Mouse (Mus musculus) cerebellum, adult 2 months (tissue): ENCODE measurements around the gene Tsga10. TPM values are rescaled to one million over a fixed set of nuclear protein-coding genes. Genes with fewer than 3 reads are reported as not detected.

Experiments used
- DNase-seq, 2 experiments: peaks; one replicate each; pipeline ENCODE4 v3.0.0; 2021
- H3K27ac ChIP-seq: fragments of 200-500 bp; 2 replicates; pipeline ENCODE4 v1.5.1; 2012; ENCODE audit warnings: low read length, control low read depth, inconsistent platforms; ENCODE audit not compliant: insufficient read depth
- H3K27me3 ChIP-seq: fragments of 200-500 bp; 2 replicates; pipeline ENCODE4 v1.6.1; 2012; ENCODE audit warnings: inconsistent platforms, mild to moderate bottlenecking, low read length, moderate library complexity; ENCODE audit not compliant: control insufficient read depth, insufficient read depth
- H3K4me1 ChIP-seq: fragments of 200-500 bp; 2 replicates; pipeline ENCODE4 v1.6.1; 2011; ENCODE audit warnings: low read length; ENCODE audit not compliant: control insufficient read depth, insufficient read depth
- H3K4me3 ChIP-seq: fragments of 200-500 bp; replicated peaks from 2 replicates; pipeline ENCODE3; 2011; ENCODE audit warnings: mild to moderate bottlenecking, low read depth, low read length, control low read depth; ENCODE audit not compliant: insufficient read depth
- CTCF ChIP-seq: fragments of 200-500 bp; IDR thresholded peaks from 2 replicates; pipeline ENCODE4 v1.5.1; 2011; ENCODE audit warnings: low read depth, mild to moderate bottlenecking, control low read depth, low read length, moderate library complexity, borderline replicate concordance; ENCODE audit not compliant: insufficient read depth
- POLR2A ChIP-seq: fragments of 200-500 bp; IDR thresholded peaks from 2 replicates; pipeline ENCODE4 v1.6.1; 2011; ENCODE audit warnings: low read length, control low read depth, borderline replicate concordance; ENCODE audit not compliant: insufficient read depth
- WGBS: fragments of 180-500 bp; shearing (Covaris S2); methylation state at CpG from one replicate; pipeline ENCODE4 v1.1.7; 2018; 5-methylcytosine and 5-hydroxymethylcytosine counted together
- polyA plus RNA-seq: library from polyadenylated mRNA; depleted of rRNA; stranded (reverse); fragments of >200 nt; gene quantifications from 2 replicates; pipeline ENCODE4 v1.2.3, GENCODE M21; 2012; rRNA removed

Gene Tsga10
- 7.3 and 7.5 TPM in 2 replicates for polyA plus RNA-seq

DNA sequence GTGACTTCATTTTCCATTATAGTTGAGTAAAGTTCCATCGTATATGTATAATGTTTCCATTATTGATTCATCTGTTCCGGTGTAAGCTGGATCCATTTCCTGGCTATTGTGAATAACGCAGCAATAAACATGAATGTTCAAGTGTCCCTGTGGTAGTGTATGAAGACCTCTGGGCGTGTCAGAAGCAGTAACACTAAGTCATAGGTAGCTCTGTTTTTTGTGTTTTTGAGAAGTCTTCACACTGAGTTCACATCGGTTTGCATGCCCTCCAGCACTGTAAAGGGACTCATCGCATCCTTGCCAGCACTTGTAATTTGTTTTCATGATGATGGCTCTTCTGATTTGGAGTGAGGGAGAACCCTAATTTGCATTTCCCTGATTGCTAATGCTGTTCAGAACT, at the start of gene Tsga10:
Tsga10 (minus strand) TSS at position 144 of the 400 bp plus-strand sequence.
- no peak for DNase-seq
- Histone ChIP-seq H3K4me1 (no peaks in the 10 kb centered on the region; the same call in 1 of the 2 replicates), H3K4me3 (peak within 1 kb of the TSS; percentile 89), H3K27ac (peak within 1 kb of the TSS; percentile 87), H3K27me3 (no peaks in the 10 kb centered on the region)
- 85% methylated on average over 6 of the region's 6 CpGs for WGBS
- TF ChIP-seq POLR2A (no peak), CTCF (no peak)

DNA sequence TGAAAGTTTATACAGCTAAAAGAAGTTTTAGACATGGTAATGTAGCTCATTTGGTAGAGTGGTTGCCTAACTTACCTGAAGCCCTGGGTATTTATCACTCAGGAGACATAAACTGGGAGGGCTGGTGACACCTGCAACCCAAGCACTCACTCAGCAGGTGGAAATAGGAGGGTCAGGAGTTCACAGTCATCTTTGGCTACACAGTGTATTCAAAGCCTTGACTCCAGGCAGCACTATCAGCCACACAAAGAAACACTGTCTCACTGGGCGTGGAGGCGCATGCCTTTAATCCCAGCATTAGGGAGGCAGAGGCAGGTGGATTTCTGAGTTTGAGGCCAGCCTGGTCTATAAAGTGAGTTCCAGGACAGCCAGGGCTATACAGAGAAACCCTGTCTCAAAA, 46.5 kb upstream of the Tsga10 start:
- TF ChIP-seq POLR2A (no peak), CTCF (no peak)
- Histone ChIP-seq H3K27ac (no peak overlapping the region), H3K27me3 (no peaks in the 10 kb centered on the region; the same call in 1 of the 2 replicates), H3K4me3 (no peak overlapping the region), H3K4me1 (no peaks in the 10 kb centered on the region)
- no peak for DNase-seq
- WGBS, result 74% methylated on average over 2 of the region's 2 CpGs

DNA sequence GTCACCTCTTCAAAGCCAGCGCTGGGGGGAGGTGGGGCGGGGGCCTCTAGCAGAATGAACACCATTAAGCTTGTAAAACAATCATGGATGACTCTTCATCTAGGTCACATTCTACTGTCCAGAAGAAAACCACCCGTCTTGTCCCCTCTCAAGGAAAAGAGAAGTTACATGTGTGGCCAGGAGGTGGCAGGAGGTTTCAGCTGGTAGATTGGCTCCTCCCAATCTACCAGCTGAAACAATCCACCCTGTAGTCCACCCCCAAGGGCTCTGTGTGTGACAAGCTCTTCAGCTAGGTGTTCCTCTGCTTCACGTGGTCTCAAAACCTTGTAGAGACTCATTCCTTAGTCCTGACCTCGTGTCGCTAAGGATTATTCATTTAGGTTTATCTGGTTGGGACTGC, 36.9 kb upstream of the Tsga10 start:
- Histone ChIP-seq H3K4me3 (no peak overlapping the region), H3K4me1 (no peaks in the 10 kb centered on the region), H3K27ac (no peak overlapping the region), H3K27me3 (no peaks in the 10 kb centered on the region)
- TF ChIP-seq CTCF, result peak; percentile 20; the same call in 1 of the 2 replicates
- no peak for TF ChIP-seq POLR2A
- 36% methylated on average over 6 of the region's 6 CpGs for WGBS
- no peak for DNase-seq

DNA sequence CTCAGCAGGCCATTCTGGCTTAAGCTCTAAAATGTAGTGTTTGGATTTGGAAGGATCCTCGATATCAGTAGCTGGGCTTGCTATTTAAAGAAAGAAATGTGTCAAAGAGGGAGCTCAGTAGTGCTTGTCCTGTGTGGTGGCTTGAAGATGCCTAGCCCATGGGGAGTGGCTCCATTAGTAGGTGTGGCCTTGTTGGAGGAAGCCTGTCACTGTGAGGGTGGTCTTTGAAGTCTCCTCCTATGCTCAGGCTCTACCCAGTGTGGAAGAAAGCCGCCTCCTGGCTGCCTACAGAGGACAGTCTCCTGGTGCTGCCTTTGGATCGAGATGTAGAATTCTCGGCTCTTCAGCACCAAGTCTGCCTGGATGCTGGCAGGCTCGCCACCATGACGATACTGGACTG, 34.1 kb upstream of the Tsga10 start:
- no peak for DNase-seq
- no peak overlapping the region for H3K27ac ChIP-seq
- no peak for TF ChIP-seq POLR2A
- no peak for TF ChIP-seq CTCF
- H3K27me3 ChIP-seq, result no peaks in the 10 kb centered on the region
- no peak overlapping the region for H3K4me3 ChIP-seq
- no peaks in the 10 kb centered on the region for H3K4me1 ChIP-seq
- WGBS, result 60% methylated on average over 6 of the region's 6 CpGs

DNA sequence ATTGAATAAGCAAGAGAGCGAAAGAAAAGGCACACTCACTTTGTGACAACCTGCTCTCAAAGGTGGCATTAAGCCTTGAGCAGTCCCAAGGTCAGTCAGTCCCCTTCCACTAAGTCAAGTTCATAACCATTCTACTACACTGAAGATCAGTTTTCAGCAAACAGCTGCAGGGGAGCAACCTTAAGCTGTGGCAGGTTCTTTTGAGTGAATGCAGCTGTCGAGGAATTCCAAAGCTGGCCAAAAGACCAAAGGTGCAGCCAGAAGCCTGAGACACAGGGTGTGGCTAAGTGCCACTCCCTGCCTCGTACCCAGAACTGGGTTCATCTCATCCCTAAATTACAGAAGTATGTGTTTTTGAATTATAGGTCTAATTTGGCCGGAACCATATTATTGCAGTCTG, 33.6 kb upstream of the Tsga10 start:
- no peak for TF ChIP-seq POLR2A
- TF ChIP-seq CTCF, result no peak
- no peak overlapping the region for H3K4me3 ChIP-seq
- H3K27me3 ChIP-seq, result no peaks in the 10 kb centered on the region
- no peak for DNase-seq
- H3K27ac ChIP-seq, result no peak overlapping the region
- WGBS, result 81% methylated on average over 4 of the region's 4 CpGs
- H3K4me1 ChIP-seq, result no peaks in the 10 kb centered on the region

DNA sequence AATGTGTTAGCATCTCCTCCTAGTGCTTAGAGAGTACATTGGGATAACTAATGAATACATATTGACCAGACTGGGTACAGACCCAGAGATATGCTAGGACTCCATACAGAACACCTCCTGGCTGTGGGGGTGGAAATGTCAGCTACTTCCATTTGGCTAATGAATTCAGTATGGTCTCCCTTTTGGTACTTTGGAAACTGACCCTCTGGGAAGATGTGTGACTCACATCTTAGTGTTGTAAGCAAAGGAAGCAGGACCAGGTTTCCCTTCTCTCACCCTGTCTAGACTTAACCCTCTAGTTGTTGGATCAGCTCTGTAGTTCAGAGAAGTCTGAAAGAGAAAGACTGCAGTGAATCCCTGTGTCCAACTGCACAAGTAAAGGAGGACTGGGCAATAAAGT, 28.4 kb upstream of the Tsga10 start:
- TF ChIP-seq CTCF (no peak), POLR2A (no peak)
- no peaks in the 10 kb centered on the region for H3K27me3 ChIP-seq
- H3K4me1 ChIP-seq, result no peaks in the 10 kb centered on the region
- DNase-seq, result no peak
- H3K4me3 ChIP-seq, result no peak overlapping the region
- H3K27ac ChIP-seq, result no peak overlapping the region

DNA sequence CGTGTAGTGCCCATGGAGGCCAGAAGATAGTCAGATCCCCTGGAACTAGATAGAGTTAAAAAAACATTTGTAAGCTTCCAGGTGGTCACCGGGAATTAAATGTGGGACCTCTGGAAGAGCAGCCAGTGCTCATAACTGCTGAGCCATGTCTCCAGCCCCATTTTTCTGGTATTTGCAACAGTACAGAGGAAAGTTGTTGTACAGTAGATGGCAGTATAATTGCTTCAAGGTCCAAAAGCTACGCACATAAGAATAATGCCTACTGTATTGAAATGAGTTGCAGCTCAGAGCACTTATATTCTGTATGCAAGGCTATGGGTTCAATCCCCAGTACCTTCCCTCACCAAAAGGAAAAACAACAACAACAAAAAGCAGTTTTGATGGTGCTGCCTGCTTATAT, 25.2 kb upstream of the Tsga10 start:
- Histone ChIP-seq H3K27me3 (no peaks in the 10 kb centered on the region), H3K27ac (no peak overlapping the region), H3K4me3 (no peak overlapping the region), H3K4me1 (0 out of 2 replicates have a peak, but pooled peaks cover 3% of the 10 kb centered on the region)
- TF ChIP-seq CTCF (no peak), POLR2A (no peak)
- no peak for DNase-seq
- WGBS, result 31% methylated on average over 3 of the region's 3 CpGs

DNA sequence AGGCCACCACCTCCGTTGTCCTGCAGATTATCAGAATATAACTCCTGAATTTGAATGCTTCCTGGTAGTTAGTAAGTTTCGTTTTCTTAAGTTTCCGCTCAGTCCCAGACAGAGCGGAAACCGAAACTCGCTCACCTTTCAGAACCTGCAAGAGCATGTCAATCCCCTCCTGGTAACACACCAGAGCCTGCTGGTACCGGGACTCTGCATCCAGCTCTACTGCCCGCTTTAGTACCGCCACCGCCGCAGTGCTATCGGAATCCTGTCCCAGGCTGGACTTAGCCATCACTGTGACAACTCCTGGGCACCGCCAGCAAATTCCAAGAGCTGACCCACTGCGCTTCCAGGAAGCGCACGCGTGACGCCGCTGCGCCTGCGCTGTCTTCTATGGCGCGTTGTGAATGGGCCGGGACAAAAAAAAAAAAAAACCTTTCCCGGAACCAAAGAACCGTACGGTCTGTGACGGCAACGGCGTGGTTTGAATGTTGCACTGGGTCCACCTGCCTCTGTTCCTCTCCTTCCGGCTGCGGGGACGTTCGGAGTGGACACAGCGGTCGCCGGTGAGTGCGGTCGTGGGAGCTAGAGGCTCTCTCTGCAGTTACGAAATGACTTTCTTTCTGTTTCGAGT, 23.9 kb upstream of the Tsga10 start, which contains the start of the genes Mitd1 and Mrpl30:
Mitd1 (minus strand) TSS at position 387 of the 628 bp plus-strand sequence.
Mrpl30 (plus strand) TSS at position 453 of the 628 bp plus-strand sequence.
- H3K27ac ChIP-seq, result peak within 1 kb of the TSS; percentile 41
- peak; percentile 91 for TF ChIP-seq POLR2A
- no peak for TF ChIP-seq CTCF
- peak; percentile 92 to 95 for DNase-seq
- no peaks in the 10 kb centered on the region for H3K27me3 ChIP-seq
- peak within 1 kb of the TSS; percentile 95 for H3K4me3 ChIP-seq
- H3K4me1 ChIP-seq, result 0 out of 2 replicates have a peak, but pooled peaks cover 3% of the 10 kb centered on the region
- WGBS, result under 1% methylated on average over 41 of the region's 41 CpGs

DNA sequence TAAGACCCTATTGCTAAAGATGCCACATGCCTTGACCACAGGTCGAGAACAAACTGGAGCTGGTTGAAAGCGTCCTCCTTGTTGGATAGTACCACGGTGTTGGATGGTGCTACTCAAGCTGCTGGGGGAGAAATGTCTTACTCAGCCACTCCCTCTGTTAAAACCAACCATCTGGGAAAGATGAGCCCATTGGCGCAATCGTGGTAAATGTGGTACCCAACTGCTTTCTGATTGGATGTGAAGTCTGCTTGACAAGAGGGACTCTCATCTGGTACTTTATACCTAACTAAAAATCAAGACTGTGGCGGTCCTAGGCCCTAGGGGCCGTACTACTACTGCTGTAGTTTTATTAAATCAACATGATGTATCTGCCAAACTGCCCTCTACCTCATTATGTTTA, 23.0 kb upstream of the Tsga10 start:
- H3K4me3 ChIP-seq, result peak overlapping the region; percentile 18

More for the DNA sequence above, 23.0 kb upstream of the Tsga10 start:
- no peak for DNase-seq
- Histone ChIP-seq H3K27ac (no peak overlapping the region), H3K27me3 (no peaks in the 10 kb centered on the region), H3K4me1 (0 out of 2 replicates have a peak, but pooled peaks cover 3% of the 10 kb centered on the region)
- WGBS, result 72% methylated on average over 7 of the region's 7 CpGs
- TF ChIP-seq CTCF (no peak), POLR2A (no peak)
